Mouse (Mus musculus) MN1 (cell line): ENCODE measurements around the gene Bbs9.
"Not testable (repeated sequence)": the region's sequence is repeated elsewhere in the genome, so short reads cannot be mapped to it uniquely, and the experiment has no call there.

Experiments used
- DNase-seq: peaks from one replicate; pipeline ENCODE4 v3.0.0-alpha.2; 2016; ENCODE audit warnings: low spot score

Gene Bbs9

DNA sequence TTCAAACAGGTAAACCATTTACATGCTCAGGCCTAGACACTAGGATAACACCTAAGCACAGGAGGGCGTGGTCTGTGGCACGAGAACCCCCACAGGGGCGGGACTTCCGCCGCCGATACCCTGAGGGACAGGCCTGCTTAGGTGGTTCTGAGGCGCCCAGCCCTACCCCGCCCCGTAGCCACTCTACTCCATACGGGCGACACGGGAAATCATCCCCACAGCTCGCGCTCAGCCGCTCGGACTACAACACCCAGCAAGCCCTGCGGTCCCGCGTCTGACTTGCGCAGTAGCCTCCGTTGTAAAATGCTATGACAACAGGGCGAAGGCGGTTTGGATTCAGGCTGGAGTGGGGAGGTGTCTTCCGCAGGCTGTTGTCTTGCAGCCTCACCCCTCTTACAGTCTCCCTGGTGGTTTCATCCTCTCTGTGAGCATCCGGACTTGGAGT is at the start of gene Bbs9:
Bbs9 (plus strand) TSS at position 292 of the 445 bp plus-strand sequence.
- DNase-seq: peak; percentile 90

GRCm38 (mm10) chr9:22428028-22428665 is 47.4 kb upstream of the Bbs9 start:
- no peak for DNase-seq

DNA sequence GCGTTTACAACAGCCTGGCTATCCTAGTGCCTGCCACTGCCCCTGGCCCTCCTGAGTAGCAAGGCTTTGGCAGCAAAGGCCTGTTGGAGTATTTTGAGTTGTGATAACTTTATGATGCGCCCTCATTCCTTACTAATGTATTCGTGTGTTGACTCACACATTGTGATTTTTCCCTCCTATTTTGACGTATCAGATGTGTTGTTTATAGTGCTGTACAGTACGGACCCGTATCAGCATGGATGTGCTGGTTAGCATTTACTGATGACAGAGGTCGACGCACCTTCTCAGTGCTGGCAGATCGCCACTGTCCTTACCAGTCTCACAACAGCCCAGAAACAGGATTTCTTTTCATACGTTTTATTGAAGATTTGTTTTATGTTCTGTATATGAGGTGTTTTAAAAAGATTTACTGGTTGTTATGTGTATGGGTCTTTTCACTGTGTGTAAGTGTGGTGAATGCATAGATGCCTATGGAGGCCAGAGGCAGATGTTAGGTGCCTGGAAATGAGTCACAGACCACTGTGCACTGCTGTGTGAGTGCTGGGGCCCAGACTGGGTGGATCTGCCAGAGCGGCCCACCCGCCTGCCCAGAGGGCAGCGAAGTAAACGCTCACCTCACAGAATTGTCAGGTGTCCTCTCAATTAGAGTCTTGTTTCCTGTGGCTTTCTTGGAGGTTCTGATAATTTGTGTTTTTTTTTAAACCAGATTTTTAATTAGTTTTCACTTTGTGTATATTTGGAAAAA is 46.7 kb upstream of the Bbs9 start:
- DNase-seq: no peak

GRCm38 (mm10) chr9:22429533-22430241 is 45.8 kb upstream of the Bbs9 start:
- DNase-seq: peak; percentile 7

- no peak for DNase-seq
Measured at GRCm38 (mm10) chr9:22430315-22430840, 45.1 kb upstream of the Bbs9 start.

GRCm38 (mm10) chr9:22433221-22433620 is 42.3 kb upstream of the Bbs9 start:
- DNase-seq: no peak

GRCm38 (mm10) chr9:22434101-22434500 is 41.4 kb upstream of the Bbs9 start:
- no peak for DNase-seq

- DNase-seq: no peak
Measured at GRCm38 (mm10) chr9:22438826-22439225, 36.7 kb upstream of the Bbs9 start.

GRCm38 (mm10) chr9:22443157-22443556 is 32.4 kb upstream of the Bbs9 start:
- no peak for DNase-seq

DNA sequence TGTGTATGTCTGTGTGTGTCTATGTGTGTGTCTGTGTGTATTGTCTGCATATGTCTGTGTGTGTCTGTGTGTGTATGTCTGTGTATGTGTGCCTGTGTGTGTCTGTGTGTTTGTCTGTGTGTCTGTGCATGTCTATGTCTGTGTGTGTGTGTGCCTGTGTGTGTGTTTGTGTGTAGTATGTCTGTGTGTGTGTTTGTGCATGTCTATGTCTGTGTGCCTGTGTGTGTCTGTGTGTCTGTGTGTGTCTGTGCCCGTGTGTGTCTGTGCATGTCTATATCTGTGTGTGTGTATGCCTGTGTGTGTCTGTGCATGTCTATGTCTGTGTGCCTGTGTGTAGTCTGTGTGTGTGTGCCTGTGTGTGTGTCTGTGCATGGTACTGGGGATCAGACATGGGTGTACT is 30.4 kb upstream of the Bbs9 start:
- DNase-seq: no peak

- DNase-seq: no peak
Measured at GRCm38 (mm10) chr9:22447213-22447612, 28.3 kb upstream of the Bbs9 start.

DNA sequence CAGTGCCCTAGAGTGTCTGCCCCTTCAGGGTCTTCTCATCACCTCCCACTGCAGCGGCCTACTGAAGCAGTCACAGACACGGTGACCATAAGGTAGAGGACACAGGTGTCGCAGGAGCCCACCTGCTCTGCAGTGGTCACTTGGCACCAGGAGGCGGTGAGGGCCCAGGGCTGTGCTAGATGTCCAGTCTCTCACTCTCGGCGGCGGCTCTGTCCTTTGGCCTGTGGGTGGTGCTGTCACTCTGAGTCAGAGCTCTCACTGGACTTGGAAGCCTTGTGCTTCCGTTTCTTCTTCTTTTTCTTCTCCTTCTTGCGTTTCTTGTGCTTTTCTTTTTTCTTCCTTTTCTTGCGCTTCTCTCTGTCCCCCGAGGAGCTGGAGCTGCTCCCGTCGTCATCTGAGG is 27.1 kb upstream of the Bbs9 start:
- DNase-seq: no peak

DNA sequence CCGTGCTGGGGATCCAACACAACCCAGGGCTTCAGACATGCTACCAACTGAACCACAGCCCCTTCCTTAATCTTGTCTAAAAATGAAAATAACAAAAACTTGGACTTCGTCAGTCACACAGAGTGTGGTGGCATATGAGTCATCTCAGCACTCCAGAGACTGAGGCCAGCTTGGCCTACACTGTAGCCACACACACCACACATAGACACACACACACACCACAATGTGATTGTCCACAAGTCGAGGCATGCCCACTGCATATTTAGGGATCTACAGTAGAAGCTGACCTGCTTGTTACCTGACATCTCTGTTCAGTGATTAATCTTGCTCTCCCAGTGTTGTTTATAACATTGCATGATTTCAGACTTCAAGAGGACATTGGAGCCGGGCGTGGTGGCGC is 26.3 kb upstream of the Bbs9 start:
- no peak for DNase-seq

DNA sequence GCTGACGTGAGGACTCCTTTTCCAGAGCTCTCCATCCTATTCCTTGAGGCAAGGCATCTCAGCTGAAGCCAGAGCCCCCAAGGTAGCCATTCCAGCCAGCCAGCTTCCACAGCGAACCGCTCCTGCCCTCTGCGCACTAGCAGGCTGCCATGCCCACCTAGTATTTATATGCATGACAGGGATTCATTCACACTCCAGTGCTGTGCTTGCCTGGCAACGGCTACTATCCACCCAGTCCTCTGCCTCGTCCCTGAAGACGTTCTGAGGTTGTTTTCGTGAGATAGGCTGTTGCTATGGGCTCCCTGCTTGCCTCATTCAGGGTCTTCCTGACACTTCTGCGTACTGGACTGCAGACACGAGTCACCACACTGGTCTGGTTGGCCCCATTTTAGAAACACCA is 22.8 kb upstream of the Bbs9 start:
- no peak for DNase-seq

- DNase-seq: no peak
Measured at GRCm38 (mm10) chr9:22453501-22453924, 22.0 kb upstream of the Bbs9 start.

DNA sequence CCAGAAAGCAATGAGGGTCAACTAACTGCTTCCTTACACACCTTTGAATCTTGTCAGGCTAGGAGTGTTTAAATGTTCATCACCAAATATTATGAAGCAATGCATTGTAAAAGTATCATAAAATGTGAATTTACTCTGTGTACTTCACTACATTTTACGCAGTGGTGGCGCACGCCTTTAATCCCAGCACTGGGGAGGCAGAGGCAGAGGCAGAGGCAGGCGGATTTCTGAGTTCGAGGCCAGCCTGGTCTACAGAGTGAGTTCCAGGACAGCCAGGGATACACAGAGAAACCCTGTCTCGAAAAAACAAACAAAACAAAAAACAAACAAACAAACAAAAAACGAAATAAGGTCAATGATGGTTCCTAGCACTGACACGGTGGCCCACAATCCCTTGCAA is 21.5 kb upstream of the Bbs9 start, which contains the start of gene Gm17545:
Gm17545 (plus strand) TSS at position 301 of the 400 bp plus-strand sequence.
- DNase-seq: not testable (repeated sequence)

DNA sequence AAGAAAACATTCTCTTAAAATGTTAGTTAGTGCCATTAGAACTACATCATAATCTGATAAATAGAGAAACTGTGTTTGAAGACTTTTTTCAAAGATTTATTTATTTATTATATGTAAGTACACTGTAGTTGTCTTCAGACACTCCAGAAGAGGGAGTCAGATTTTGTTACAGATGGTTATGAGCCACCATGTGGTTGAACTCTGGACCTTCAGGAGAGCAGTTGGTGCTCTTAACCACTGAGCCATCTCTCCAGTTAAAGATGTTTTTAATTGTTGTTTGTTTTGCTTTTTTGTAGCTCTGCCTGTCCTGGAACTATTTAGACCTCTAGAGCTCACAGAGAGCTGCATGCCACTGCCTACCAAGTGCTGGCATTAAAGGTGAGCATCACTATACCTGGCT is 20.5 kb upstream of the Bbs9 start:
- DNase-seq: no peak

DNA sequence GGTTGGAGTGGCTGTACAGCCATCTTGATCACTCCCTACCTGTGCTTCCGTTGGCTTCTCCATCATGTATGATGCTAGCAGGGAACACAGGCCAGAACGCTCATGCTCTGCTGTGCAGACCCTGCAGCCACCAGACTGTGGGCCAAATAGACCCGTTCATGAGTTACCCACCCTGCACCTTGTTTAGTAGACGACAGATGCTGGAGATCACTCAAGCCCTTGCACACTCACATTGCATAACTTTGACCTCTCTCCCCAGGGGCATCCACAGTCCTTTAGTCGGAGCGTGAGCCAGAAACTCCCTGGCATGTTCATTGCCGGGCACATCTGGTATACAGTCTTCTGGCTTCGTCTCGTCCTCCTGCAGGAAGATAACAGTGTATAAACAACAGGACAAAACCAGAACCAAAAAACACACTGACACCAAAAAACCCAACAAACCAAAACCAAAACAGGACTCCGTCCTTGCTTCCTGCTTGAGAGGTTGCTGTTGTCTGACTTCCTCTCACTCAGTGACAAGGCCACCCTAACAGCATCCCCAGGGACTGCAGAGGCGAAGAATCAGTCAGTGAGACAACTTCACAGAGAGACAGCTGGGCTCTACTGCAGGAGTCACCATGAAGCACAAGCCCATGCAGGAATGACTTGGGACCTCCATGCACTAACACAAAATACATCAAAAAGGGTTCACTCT is 18.2 kb upstream of the Bbs9 start:
- DNase-seq: no peak

GRCm38 (mm10) chr9:22461946-22462345 is 13.6 kb upstream of the Bbs9 start:
- no peak for DNase-seq

GRCm38 (mm10) chr9:22466212-22466611 is 9.3 kb upstream of the Bbs9 start:
- DNase-seq: no peak

- DNase-seq: peak; percentile 25
Measured at GRCm38 (mm10) chr9:22467371-22468169, 7.9 kb upstream of the Bbs9 start.
